In genomic region chr4:126616312-126616711, GRCm38 (mm10) we compare ENCODE assay signal across 15 mouse cellular contexts. TPM values are rescaled to one million over a fixed set of nuclear protein-coding genes. Genes with fewer than 3 reads are reported as not detected.
"Had no signal": no experiment of that assay in that cellular context is flagged by ENCODE, and none has a peak within 500 bp of the region (broad histone marks: within the 10 kb centered on the region; RNA-seq: fewer than 3 reads in every experiment).

No protein-coding gene starts in this region.

- DNase-seq: kidney, postnatal 25 days; layer of hippocampus, adult 9-11 months; layer of hippocampus, postnatal 36 days; lung, postnatal 14 days; right cerebral cortex, postnatal 4 days; thymus, adult 2 months; thymus, postnatal 25 days had no signal

- H3K9me3 ChIP-seq: limb, embryonic 15.5 days; liver, embryonic 12.5 days; lung, embryonic 15.5 days; midbrain, embryonic 15.5 days; neural tube, embryonic 12.5 days; stomach, embryonic 15.5 days had no signal

- H3K4me3 ChIP-seq: limb, embryonic 15.5 days; liver, embryonic 12.5 days; lung, embryonic 15.5 days; megakaryocyte, embryonic 14.5 days; midbrain, embryonic 15.5 days; neural tube, embryonic 12.5 days; stomach, embryonic 15.5 days had no signal

- H3K36me3 ChIP-seq: liver, embryonic 12.5 days; lung, embryonic 15.5 days; midbrain, embryonic 15.5 days; neural tube, embryonic 12.5 days; stomach, embryonic 15.5 days had no signal

- H3K4me1 ChIP-seq: liver, embryonic 12.5 days had no signal

- ATAC-seq: liver, embryonic 12.5 days; midbrain, embryonic 15.5 days had no signal

RNA-seq across cellular contexts. Expression of gene 5730409E04Rik, which starts 6.7 kb away (rescaled TPM):
- total RNA-seq: neutrophil, adult 5-6 weeks had no signal
